Comparison of ENCODE assay signal across 24 mouse cellular contexts in the genomic region with DNA sequence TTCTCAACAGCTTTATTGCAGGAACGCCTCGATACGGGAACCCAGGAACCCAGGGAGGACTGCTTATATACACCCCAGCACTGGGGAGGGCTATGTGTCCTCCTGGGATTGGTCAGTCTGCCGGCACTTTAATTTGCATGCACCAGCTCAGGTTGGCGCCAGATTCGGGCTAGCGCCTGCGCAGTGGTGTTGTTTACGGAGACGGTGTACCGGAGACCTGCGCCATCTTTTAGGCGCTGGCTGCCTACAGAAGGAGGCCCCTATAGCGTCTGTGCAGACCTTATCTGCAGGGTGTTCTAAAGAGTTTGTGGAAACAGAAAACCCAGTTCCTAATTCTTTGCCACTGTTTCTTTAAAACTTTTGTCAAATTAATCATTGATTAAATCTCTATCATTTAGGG. TPM values are rescaled to one million over a fixed set of nuclear protein-coding genes. Genes with fewer than 3 reads are reported as not detected.
DNase-seq lines count a peak whose midpoint lies in the region; TF ChIP-seq lines count a peak whose summit lies in the region.
"Had no signal": no experiment of that assay in that cellular context is flagged by ENCODE, and none has a peak within 500 bp of the region (broad histone marks: within the 10 kb centered on the region; RNA-seq: fewer than 3 reads in every experiment).

No protein-coding gene starts in this region.

- TF ChIP-seq CTCF in testis, adult 2 months (IDR thresholded peaks at IDR 0.05; ENCODE audit: control insufficient read depth, insufficient read depth, insufficient replicate concordance, low read depth, low read length) = no peak

- no peaks in the 10 kb centered on the region for H3K27me3 ChIP-seq in testis, adult 2 months (ENCODE audit: control insufficient read depth, insufficient read depth, low read length)
- H3K27me3 ChIP-seq: CH12.LX, Patski had no signal

- H3K27ac ChIP-seq in testis, adult 2 months (ENCODE audit: control insufficient read depth, insufficient read depth, low read depth, low read length) = peak overlapping the region; percentile 49; the same call in 1 of the 2 replicates

- DNase-seq in testis, postnatal 10 days (ENCODE audit: low spot score) = no peak
- DNase-seq in R1 (ENCODE audit: low read depth, low spot score) = peak; percentile 28
- peak; percentile 74 for DNase-seq in testis, postnatal 14 days (ENCODE audit: low spot score)
- no peak for DNase-seq in thymus, adult 18-20 months
- DNase-seq in urinary bladder, postnatal 36 days (ENCODE audit: low spot score in 2 of 2) = no peak
- DNase-seq: adrenal gland, adult 2 months; adrenal gland, adult 8-10 months; adrenal gland, postnatal 10 days; adrenal gland, postnatal 14 days; adrenal gland, postnatal 25 days; adrenal gland, postnatal 36 days; B cell, adult 2 months; cerebellum, adult 11 months; cerebellum, adult 11-12 months; cerebellum, adult 18-20 months; cerebellum, adult 2 months had no signal

- H3K4me1 ChIP-seq in testis, adult 2 months (ENCODE audit: control insufficient read depth, insufficient read depth, low read length) = no peaks in the 10 kb centered on the region; the same call in 1 of the 2 replicates

- H3K36me3 ChIP-seq in testis, adult 2 months (ENCODE audit: control insufficient read depth, insufficient read depth, low read length) = no peaks in the 10 kb centered on the region
- H3K36me3 ChIP-seq: G1E had no signal

- TF ChIP-seq POLR2A in testis, adult 2 months (IDR thresholded peaks at IDR 0.05; ENCODE audit: control insufficient read depth, low read depth, low read length) = peak; percentile 54; the same call in 1 of the 2 replicates

- H3K4me3 ChIP-seq in testis, adult 2 months (ENCODE audit: control insufficient read depth, low read depth, low read length) = peak overlapping the region; percentile 50

RNA-seq across cellular contexts. Expression of a gene that starts 11.3 kb away (rescaled TPM):
- polyA plus RNA-seq in testis, adult 2 months (2012; rRNA removed) = 0.02 and 0.15 TPM in 2 replicates
- polyA plus RNA-seq: adrenal gland, adult 2 months; brain, embryonic 14.5 days; CD4-positive, CD25-positive, alpha-beta regulatory T cell, adult 4 months; cerebellum, adult 2 months; G1E; Patski had no signal

RNA-seq across cellular contexts. Expression of a gene that starts 38.9 kb away (rescaled TPM):
- not detected in 2 replicates for polyA plus RNA-seq in testis, adult 2 months (2012; rRNA removed)
- polyA plus RNA-seq: activated CD4-positive, CD25-positive, alpha-beta regulatory T cell, adult 4 months; adrenal gland, adult 2 months; brain, embryonic 14.5 days; C2C12; CD4-positive, CD25-positive, alpha-beta regulatory T cell, adult 4 months; cerebellum, adult 2 months; G1E; Patski had no signal

Comparison
In these comparisons a context has a peak if more than half of its experiments do, and no peak if none do; other contexts are left out.
1. DNase-seq: peak in R1 (single experiment) and testis, postnatal 14 days (single experiment); none in testis, postnatal 10 days (single experiment), thymus, adult 18-20 months (0 of 2) and urinary bladder, postnatal 36 days (0 of 2).